Mouse (Mus musculus): Measurements from ENCODE around the gene Zhx3. TPM values are rescaled to one million over a fixed set of nuclear protein-coding genes. Genes with fewer than 3 reads are reported as not detected.

Gene Zhx3
- polyA plus RNA-seq, 1 experiment from 2014 or later: 9.8 TPM

DNA sequence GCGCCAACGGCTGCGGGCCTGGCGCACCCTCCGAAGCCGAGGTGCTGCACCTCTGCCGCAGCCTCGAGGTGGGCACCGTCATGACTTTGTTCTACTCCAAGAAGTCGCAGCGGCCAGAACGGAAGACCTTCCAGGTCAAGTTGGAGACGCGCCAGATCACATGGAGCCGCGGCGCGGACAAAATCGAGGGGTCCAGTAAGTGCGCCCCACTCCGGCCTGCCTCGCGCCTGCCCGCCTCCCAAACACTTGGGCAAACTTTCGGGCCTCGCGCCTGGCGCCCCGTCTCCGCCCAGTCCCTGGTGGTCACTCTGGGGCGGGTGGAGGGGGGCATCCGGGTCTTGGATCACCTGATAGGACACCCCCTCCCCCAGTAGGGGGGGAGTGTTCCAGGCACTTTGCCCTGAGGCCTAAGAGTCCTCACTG is 140.9 kb downstream of the Zhx3 start:
- under 1% methylated on average over 32 of the region's 32 CpGs for WGBS
- peaks cover 34% of the 10 kb centered on the region; the same call in 1 of the 2 replicates for H3K4me1 ChIP-seq (ENCODE audit: control insufficient read depth, insufficient read depth, low read length)

DNA sequence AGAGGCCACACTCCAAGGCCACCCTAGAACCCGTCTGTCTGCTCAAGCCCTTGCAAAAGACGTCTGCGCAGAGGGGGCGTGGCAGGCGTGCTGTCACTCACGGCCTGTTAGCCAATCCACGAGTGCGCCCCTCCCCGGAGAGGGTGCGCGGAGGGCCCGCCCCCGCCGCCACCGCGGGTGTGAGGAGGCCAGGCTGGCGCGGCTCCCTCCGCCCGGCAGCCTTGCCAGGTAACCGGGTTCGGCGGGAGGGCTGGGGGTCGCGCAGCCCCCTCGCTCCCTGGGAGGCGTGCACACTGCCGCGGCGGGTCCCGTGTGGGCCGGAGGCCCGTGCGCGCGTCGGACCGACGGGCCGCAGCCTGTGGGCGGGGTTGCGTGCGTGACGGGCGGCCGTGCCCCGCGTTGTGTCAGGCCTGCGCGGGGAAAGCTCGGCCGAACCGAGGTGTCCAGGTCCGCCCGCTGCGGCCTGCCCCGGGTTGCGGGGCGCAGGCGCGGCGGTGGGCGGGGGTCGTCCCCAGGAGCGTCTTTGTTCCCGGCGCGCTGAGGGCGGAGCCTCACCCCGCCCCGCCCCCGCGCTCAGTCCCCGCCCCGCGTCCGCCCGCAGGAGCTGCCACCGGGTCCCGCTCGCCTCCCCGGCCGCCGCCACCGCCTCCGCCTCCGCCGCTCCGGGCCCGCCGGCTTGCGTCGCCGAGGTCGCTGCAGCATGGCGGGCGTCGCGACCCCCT is 141.5 kb downstream of the Zhx3 start, which contains the start of gene Plcg1:
Gene Plcg1, plus strand, starts transcription at position 184 of the 722 bp plus-strand sequence.
- Histone ChIP-seq H3K4me3 (ENCODE audit: low read depth, low read length) (peak within 1 kb of the TSS; percentile 89), H3K4me1 (ENCODE audit: control insufficient read depth, insufficient read depth, low read length) (peaks cover 34% of the 10 kb centered on the region; the same call in 1 of the 2 replicates), H3K4me2 (replicated peaks; ENCODE audit: low read depth, low read length) (peak within 1 kb of the TSS; percentile 89), H3K9ac (replicated peaks; ENCODE audit: low read depth, low read length) (peak within 1 kb of the TSS; percentile 98), H3K9me3 (ENCODE audit: control insufficient read depth, low read depth, low read length) (no peaks in the 10 kb centered on the region), H3K27ac (ENCODE audit: low read length) (peak within 1 kb of the TSS; percentile 95), H3K36me3 (ENCODE audit: control insufficient read depth, insufficient read depth, low read length) (peaks cover 11% of the 10 kb centered on the region; the same call in 1 of the 2 replicates), H3K27me3 (ENCODE audit: control insufficient read depth, insufficient read depth, low read length) (no peaks in the 10 kb centered on the region)
- peak; percentile 94 for ATAC-seq (ENCODE audit: insufficient number of reproducible peaks, insufficient read depth, low FRiP score, low read depth)
- WGBS: under 1% methylated on average over 78 of the region's 99 CpGs

More for the DNA sequence above, 140.9 kb downstream of the Zhx3 start:
- Histone ChIP-seq H3K27ac (ENCODE audit: low read length) (peak overlapping the region; percentile 95), H3K4me2 (replicated peaks; ENCODE audit: low read depth, low read length) (peak overlapping the region; percentile 89), H3K27me3 (ENCODE audit: control insufficient read depth, insufficient read depth, low read length) (no peaks in the 10 kb centered on the region), H3K36me3 (ENCODE audit: control insufficient read depth, insufficient read depth, low read length) (peaks cover 11% of the 10 kb centered on the region; the same call in 1 of the 2 replicates), H3K9ac (replicated peaks; ENCODE audit: low read depth, low read length) (peak overlapping the region; percentile 98), H3K9me3 (ENCODE audit: control insufficient read depth, low read depth, low read length) (no peaks in the 10 kb centered on the region), H3K4me3 (ENCODE audit: low read depth, low read length) (peak overlapping the region; percentile 89)
- ATAC-seq (ENCODE audit: insufficient number of reproducible peaks, insufficient read depth, low FRiP score, low read depth): no peak

GRCm38 (mm10) chr2:160730797-160731116 is 142.0 kb downstream of the Zhx3 start:
- Histone ChIP-seq H3K4me3 (ENCODE audit: low read depth, low read length) (peak overlapping the region; percentile 89), H3K27me3 (ENCODE audit: control insufficient read depth, insufficient read depth, low read length) (no peaks in the 10 kb centered on the region), H3K9ac (replicated peaks; ENCODE audit: low read depth, low read length) (peak overlapping the region; percentile 98), H3K4me1 (ENCODE audit: control insufficient read depth, insufficient read depth, low read length) (peaks cover 31% of the 10 kb centered on the region; the same call in 1 of the 2 replicates), H3K27ac (ENCODE audit: low read length) (no peak overlapping the region), H3K36me3 (ENCODE audit: control insufficient read depth, insufficient read depth, low read length) (peaks cover 6% of the 10 kb centered on the region; the same call in 1 of the 2 replicates), H3K4me2 (replicated peaks; ENCODE audit: low read depth, low read length) (peak overlapping the region; percentile 89), H3K9me3 (ENCODE audit: control insufficient read depth, low read depth, low read length) (no peaks in the 10 kb centered on the region)
- peak; percentile 29 for ATAC-seq (ENCODE audit: insufficient number of reproducible peaks, insufficient read depth, low FRiP score, low read depth)
- WGBS: 6% methylated on average over 19 of the region's 19 CpGs

DNA sequence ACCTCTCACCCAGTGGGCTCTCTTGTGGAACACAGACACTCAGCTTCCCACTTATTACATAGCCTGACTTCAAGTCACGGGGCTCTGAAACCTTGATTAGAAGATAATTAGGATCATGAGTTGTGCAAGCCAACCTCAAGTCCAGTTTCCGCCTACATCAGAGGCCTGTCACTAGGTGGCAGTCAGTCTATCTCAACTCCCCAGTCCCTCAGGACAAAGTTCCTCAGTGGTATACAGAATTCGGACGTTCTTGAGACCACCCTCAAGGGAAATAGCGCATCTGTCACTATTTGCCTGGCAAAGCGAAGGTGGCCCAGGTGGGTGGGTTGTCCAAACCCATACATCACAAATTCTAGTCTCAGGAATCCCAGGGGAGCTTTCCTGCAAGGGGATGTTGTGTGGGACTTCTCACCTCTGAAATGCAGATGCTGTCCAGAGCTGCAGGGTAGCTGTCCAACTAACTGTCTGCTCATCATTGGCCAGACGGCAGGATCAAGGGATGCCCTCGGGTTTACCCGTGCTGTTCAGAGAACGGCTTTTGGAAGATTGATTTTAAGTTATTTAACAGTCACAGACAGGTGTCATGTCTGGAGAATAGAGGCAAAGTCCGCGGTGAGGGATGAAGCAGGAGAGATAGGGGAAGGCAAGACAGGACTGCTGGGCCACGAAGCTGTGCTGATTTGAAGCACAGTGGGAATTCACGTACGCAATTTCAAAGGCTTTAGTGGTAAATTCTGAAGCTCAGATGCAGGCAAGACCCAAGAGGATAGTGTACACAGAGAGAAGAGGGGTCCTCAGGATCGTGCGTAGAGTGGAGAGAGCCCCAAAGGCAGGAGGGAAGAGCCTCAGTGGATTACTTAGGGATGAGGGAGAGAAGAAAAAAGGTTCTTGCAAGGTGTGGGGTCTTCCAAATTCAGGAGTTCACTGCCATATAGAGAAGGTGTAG is 142.7 kb downstream of the Zhx3 start:
- peaks cover 1% of the 10 kb centered on the region; the same call in 1 of the 2 replicates for H3K36me3 ChIP-seq (ENCODE audit: control insufficient read depth, insufficient read depth, low read length)
- H3K9ac ChIP-seq (replicated peaks; ENCODE audit: low read depth, low read length): peak overlapping the region; percentile 98; the same call in 1 of the 2 replicates
- no peak for ATAC-seq (ENCODE audit: insufficient number of reproducible peaks, insufficient read depth, low FRiP score, low read depth)
- no peaks in the 10 kb centered on the region for H3K27me3 ChIP-seq (ENCODE audit: control insufficient read depth, insufficient read depth, low read length)
- H3K4me2 ChIP-seq (replicated peaks; ENCODE audit: low read depth, low read length): peak overlapping the region; percentile 89
- 24% methylated on average over 17 of the region's 17 CpGs for WGBS
- H3K4me1 ChIP-seq (ENCODE audit: control insufficient read depth, insufficient read depth, low read length): peaks cover 28% of the 10 kb centered on the region; the same call in 1 of the 2 replicates
- no peak overlapping the region for H3K27ac ChIP-seq (ENCODE audit: low read length)
- no peaks in the 10 kb centered on the region for H3K9me3 ChIP-seq (ENCODE audit: control insufficient read depth, low read depth, low read length)
- peak overlapping the region; percentile 89 for H3K4me3 ChIP-seq (ENCODE audit: low read depth, low read length)

- Histone ChIP-seq H3K9ac (replicated peaks; ENCODE audit: low read depth, low read length) (no peak overlapping the region), H3K4me1 (ENCODE audit: control insufficient read depth, insufficient read depth, low read length) (peaks cover 24% of the 10 kb centered on the region; the same call in 1 of the 2 replicates), H3K4me2 (replicated peaks; ENCODE audit: low read depth, low read length) (no peak overlapping the region), H3K27me3 (ENCODE audit: control insufficient read depth, insufficient read depth, low read length) (no peaks in the 10 kb centered on the region), H3K27ac (ENCODE audit: low read length) (no peak overlapping the region), H3K4me3 (ENCODE audit: low read depth, low read length) (no peak overlapping the region), H3K36me3 (ENCODE audit: control insufficient read depth, insufficient read depth, low read length) (peaks cover 7% of the 10 kb centered on the region), H3K9me3 (ENCODE audit: control insufficient read depth, low read depth, low read length) (no peaks in the 10 kb centered on the region)
- no peak for ATAC-seq (ENCODE audit: insufficient number of reproducible peaks, insufficient read depth, low FRiP score, low read depth)
- 77% methylated on average over 2 of the region's 2 CpGs for WGBS
Observed at GRCm38 (mm10) chr2:160729436-160729835, 143.4 kb downstream of the Zhx3 start.

DNA sequence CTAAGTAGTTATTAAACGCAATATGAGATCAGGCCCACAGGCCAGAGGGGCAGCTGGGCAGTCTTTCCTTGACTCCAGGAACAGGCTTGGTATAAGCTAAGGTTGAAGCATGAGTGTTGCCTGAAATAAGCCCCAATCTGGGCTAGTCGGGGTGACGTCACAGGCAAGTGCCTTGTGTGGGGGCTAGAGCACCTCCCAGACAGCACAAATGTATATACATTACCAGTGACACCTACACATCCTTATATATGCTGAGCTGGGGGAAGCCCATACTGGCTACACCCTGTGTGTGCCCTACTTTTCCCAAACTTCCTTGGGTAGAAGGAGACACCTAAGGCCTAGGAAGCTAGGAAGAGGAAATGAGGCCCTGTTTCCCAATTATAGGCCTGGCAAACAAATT is 143.8 kb downstream of the Zhx3 start:
- Histone ChIP-seq H3K4me1 (ENCODE audit: control insufficient read depth, insufficient read depth, low read length) (peaks cover 20% of the 10 kb centered on the region; the same call in 1 of the 2 replicates), H3K4me2 (replicated peaks; ENCODE audit: low read depth, low read length) (no peak overlapping the region), H3K27ac (ENCODE audit: low read length) (no peak overlapping the region), H3K9me3 (ENCODE audit: control insufficient read depth, low read depth, low read length) (no peaks in the 10 kb centered on the region), H3K4me3 (ENCODE audit: low read depth, low read length) (no peak overlapping the region), H3K27me3 (ENCODE audit: control insufficient read depth, insufficient read depth, low read length) (no peaks in the 10 kb centered on the region), H3K9ac (replicated peaks; ENCODE audit: low read depth, low read length) (no peak overlapping the region), H3K36me3 (ENCODE audit: control insufficient read depth, insufficient read depth, low read length) (peaks cover 12% of the 10 kb centered on the region)
- no peak for ATAC-seq (ENCODE audit: insufficient number of reproducible peaks, insufficient read depth, low FRiP score, low read depth)
- WGBS: 88% methylated on average over 3 of the region's 3 CpGs

DNA sequence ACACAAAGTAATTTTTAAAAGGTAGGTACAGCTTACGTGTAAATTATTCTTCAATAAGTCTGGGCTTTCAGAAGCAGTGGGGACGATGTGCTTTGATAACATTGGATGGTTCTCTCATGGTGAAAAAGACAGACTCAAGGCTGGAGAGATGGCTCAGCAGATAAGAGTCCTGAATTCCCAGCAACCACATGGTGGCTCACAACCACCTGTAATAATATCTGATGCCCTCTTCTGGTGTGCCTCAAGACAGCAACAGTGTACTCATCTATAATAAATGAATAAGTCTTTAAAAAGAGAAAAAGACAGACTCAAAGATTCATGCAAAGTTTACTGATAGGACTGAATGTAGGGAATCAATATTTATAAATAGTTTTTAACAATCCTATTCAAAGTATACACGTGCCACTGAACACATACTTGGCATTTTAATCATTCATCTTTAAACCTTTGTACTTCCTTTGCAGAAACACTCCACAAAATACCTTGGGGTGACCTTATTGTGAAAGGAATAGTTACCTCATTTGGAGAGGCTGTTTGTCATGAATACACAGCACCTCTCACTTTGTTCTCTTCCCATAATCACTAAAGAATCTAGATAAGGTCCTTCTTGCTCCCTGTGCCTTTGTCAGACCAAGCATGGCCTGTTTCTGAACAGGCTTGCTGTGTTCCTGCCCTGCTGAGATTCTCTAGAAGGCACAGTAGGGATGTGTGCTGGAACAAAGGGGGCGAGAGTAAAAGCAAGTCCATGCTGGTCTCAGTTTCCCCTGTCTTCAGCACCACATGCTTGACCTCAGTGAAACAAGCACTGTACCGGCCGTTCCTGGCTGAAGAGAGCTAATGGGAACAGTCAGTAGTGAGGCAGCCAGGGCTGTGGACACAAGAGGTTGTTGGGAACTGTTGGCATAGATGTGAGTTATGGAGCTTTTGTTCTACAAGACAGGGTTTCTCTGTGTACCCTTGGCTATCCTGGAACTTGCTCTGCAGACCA is 146.6 kb downstream of the Zhx3 start:
- ATAC-seq (ENCODE audit: insufficient number of reproducible peaks, insufficient read depth, low FRiP score, low read depth): no peak
- H3K9ac ChIP-seq (replicated peaks; ENCODE audit: low read depth, low read length): no peak overlapping the region
- H3K27me3 ChIP-seq (ENCODE audit: control insufficient read depth, insufficient read depth, low read length): no peaks in the 10 kb centered on the region
- H3K9me3 ChIP-seq (ENCODE audit: control insufficient read depth, low read depth, low read length): no peaks in the 10 kb centered on the region
- WGBS: 78% methylated on average over 6 of the region's 6 CpGs
- peaks cover 31% of the 10 kb centered on the region for H3K36me3 ChIP-seq (ENCODE audit: control insufficient read depth, insufficient read depth, low read length)
- H3K27ac ChIP-seq (ENCODE audit: low read length): no peak overlapping the region
- no peak overlapping the region for H3K4me2 ChIP-seq (replicated peaks; ENCODE audit: low read depth, low read length)
- no peak overlapping the region for H3K4me3 ChIP-seq (ENCODE audit: low read depth, low read length)
- H3K4me1 ChIP-seq (ENCODE audit: control insufficient read depth, insufficient read depth, low read length): peaks cover 5% of the 10 kb centered on the region; the same call in 1 of the 2 replicates

All from stomach, embryonic 14.5 days (tissue).